Mouse (Mus musculus) MEL (cell line): ENCODE data around the gene Zfp821.

Source experiments
- CTCF ChIP-seq, 3 experiments: IDR thresholded peaks in 2 of 3; conservative IDR thresholded peaks in 1 of 3; 2 replicates each; pipeline ENCODE4 v1.5.1; 2011 to 2012; ENCODE audit warnings: low read length in 3 of 3, low read depth in 2 of 3, mild to moderate bottlenecking in 2 of 3, improper control_type of control experiment in 1 of 3, inconsistent platforms in 1 of 3, mixed read lengths in 1 of 3, moderate library complexity in 1 of 3; ENCODE audit not compliant: control insufficient read depth in 1 of 3, insufficient read depth in 1 of 3, poor library complexity in 1 of 3, severe bottlenecking in 1 of 3
- NELFE ChIP-seq: IDR thresholded peaks from 2 replicates; pipeline ENCODE4 v1.6.1; 2011; ENCODE audit warnings: low read depth, low read length, improper control_type of control experiment
- POLR2A ChIP-seq, 2 experiments: IDR thresholded peaks; 2 replicates each; pipeline ENCODE4 v1.6.1; 2011 to 2012; ENCODE audit warnings: low read length in 2 of 2, mild to moderate bottlenecking in 2 of 2, control low read depth in 1 of 2, improper control_type of control experiment in 1 of 2, low read depth in 1 of 2, moderate library complexity in 1 of 2; ENCODE audit not compliant: control insufficient read depth in 1 of 2, insufficient read depth in 1 of 2, poor library complexity in 1 of 2

DNA sequence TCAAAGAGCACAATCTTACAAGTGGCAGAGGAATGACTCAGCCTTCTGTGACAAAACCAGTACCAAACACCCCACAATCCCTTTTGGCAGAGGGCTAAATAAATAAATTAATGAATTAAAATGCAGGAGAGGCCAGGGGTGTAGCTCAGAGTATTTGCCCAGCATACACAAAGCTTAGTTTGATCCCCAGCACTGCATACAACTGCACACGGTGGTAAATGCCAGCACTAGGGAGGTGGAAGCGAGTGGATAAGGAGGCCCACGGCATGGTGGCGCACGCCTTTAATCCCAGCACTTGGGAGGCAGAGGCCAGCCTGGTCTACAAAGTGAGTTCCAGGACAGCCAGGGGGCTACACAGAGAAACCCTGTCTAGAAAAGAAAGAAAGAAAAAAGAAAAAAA, 32.7 kb upstream of the Zfp821 start:
- TF ChIP-seq CTCF (IDR thresholded peaks at IDR 0.05 in 2 of 3, conservative IDR thresholded peaks at IDR 0.05 in 1 of 3; ENCODE audit: control insufficient read depth in 1 of 3, insufficient read depth in 1 of 3, low read depth in 2 of 3, low read length in 3 of 3, poor library complexity in 1 of 3, severe bottlenecking in 1 of 3) (no peak), POLR2A (IDR thresholded peaks at IDR 0.05; ENCODE audit: control insufficient read depth in 1 of 2, insufficient read depth in 1 of 2, low read depth in 1 of 2, low read length in 2 of 2, poor library complexity in 1 of 2) (no peak), NELFE (no peak)
